Mouse (Mus musculus) forebrain, postnatal 0 days (tissue): ENCODE measurements around the gene Col6a2. TPM values are rescaled to one million over a fixed set of nuclear protein-coding genes. Genes with fewer than 3 reads are reported as not detected.

Experiments used
- ATAC-seq: fragments of 200-750 bp; cut with Nextera tagmentation; 2 replicates; pipeline ENCODE4 v1.8.0; 2017; ENCODE audit warnings: mild to moderate bottlenecking, moderate library complexity
- DNase-seq: peaks from one replicate; pipeline ENCODE4 v3.0.0-alpha.2; 2015
- H3K27ac ChIP-seq: fragments of 300-500 bp; sonication (generic); 2 replicates; pipeline ENCODE4 v1.5.1; 2014; ENCODE audit warnings: low read depth, mild to moderate bottlenecking, antibody characterized with exemption, low read length, moderate library complexity, mixed read lengths
- H3K27me3 ChIP-seq: fragments of 300-500 bp; sonication (generic); 2 replicates; pipeline ENCODE4 v1.6.1; 2014; ENCODE audit warnings: mild to moderate bottlenecking, low read length, mixed read lengths; ENCODE audit not compliant: insufficient read depth
- H3K36me3 ChIP-seq: fragments of 300-500 bp; sonication (generic); 2 replicates; pipeline ENCODE4 v1.6.1; 2014; ENCODE audit warnings: mild to moderate bottlenecking, moderate library complexity; ENCODE audit not compliant: insufficient read depth
- H3K4me1 ChIP-seq: fragments of 300-500 bp; sonication (generic); 2 replicates; pipeline ENCODE4 v1.6.1; 2014; ENCODE audit warnings: antibody characterized with exemption; ENCODE audit not compliant: insufficient read depth
- H3K4me2 ChIP-seq: fragments of 300-500 bp; sonication (generic); 2 replicates; pipeline ENCODE4 v1.6.1; 2014; ENCODE audit warnings: low read depth, mild to moderate bottlenecking, moderate library complexity
- H3K4me3 ChIP-seq: fragments of 300-500 bp; sonication (generic); 2 replicates; pipeline ENCODE4 v1.5.1; 2014; ENCODE audit warnings: low read depth, low read length, mixed read lengths
- H3K9ac ChIP-seq: fragments of 300-500 bp; sonication (generic); 2 replicates; pipeline ENCODE4 v1.6.1; 2014; ENCODE audit warnings: mild to moderate bottlenecking
- H3K9me3 ChIP-seq: fragments of 300-500 bp; sonication (generic); 2 replicates; pipeline ENCODE4 v1.6.1; 2016; ENCODE audit warnings: low read length
- CTCF ChIP-seq: sonication (generic); IDR thresholded peaks from 2 replicates; pipeline ENCODE4 v1.5.1; 2016; ENCODE audit warnings: antibody characterized with exemption, control low read depth, low read depth
- WGBS: fragments of 180-500 bp; shearing (Covaris S2); extraction: QIAGEN DNeasy Blood & Tissue Kit; methylation state at CpG from one replicate; pipeline ENCODE4 v1.1.7; 2014; 5-methylcytosine and 5-hydroxymethylcytosine counted together
- polyA plus RNA-seq: library from polyadenylated mRNA; unstranded; fragments of >200 nt; fragmentation: Nextera tagmentation; extraction: Ambion mirVana; gene quantifications from 2 replicates; pipeline ENCODE4 v1.2.1, GENCODE M21; 2015
- total RNA-seq: library from RNA; depleted of rRNA; stranded (reverse); fragments of >200 nt; gene quantifications from 2 replicates; pipeline ENCODE4 v1.2.3, GENCODE M21; 2014

Col6a2 gene
- total and polyA plus RNA-seq, 2 experiments from 2014 or later, result 11.6 to 21.5 TPM

DNA sequence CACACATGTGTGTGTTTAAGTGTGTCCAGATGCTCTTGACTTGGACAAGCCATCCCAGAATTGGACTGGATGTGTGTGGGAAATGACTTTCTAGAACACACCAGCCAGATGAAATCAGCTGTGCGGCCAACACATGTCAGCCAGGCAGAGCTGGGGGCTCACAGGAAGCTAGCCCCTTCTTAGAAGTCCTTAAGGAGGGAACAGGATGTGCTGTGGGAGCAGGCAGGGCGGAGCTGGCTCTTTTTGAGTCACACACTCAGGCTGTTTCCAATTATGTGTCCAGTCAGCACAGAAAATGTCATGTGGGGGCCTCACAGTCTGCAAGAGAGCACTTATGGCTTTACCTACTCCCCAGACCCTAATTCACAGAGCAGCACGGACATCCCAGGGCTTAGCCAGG is 12.6 kb upstream of the Col6a2 start:
- no peak for ATAC-seq
- WGBS, result 77% methylated on average over 3 of the region's 3 CpGs
- no peaks in the 10 kb centered on the region for H3K9me3 ChIP-seq
- no peak overlapping the region for H3K9ac ChIP-seq
- no peaks in the 10 kb centered on the region for H3K27me3 ChIP-seq
- no peak overlapping the region for H3K4me2 ChIP-seq
- TF ChIP-seq CTCF, result no peak
- no peaks in the 10 kb centered on the region for H3K4me1 ChIP-seq
- DNase-seq, result no peak
- H3K27ac ChIP-seq, result no peak overlapping the region
- H3K36me3 ChIP-seq, result no peaks in the 10 kb centered on the region
- no peak overlapping the region for H3K4me3 ChIP-seq

DNA sequence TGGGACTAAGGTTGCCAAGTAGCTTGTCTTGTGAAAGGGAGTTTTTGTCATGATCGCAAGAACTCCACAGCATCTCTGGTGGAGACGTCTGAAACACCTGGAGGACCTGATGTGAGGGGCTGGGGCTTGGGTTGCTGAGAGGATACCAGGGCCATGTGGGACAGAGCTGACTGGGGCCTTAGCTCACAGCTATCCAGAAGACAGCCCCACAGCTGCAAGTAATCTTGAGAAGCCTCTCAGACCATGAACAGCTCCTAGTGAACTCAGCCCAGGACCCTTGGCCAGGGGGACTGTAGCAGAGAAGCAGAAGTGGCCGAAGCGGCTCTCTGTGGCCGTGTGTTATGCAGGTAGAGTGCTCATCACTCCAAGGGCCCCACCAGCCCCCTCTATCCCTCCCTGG is 11.2 kb upstream of the Col6a2 start:
- no peaks in the 10 kb centered on the region for H3K27me3 ChIP-seq
- H3K9ac ChIP-seq, result no peak overlapping the region
- H3K9me3 ChIP-seq, result no peaks in the 10 kb centered on the region
- no peaks in the 10 kb centered on the region for H3K4me1 ChIP-seq
- no peak for DNase-seq
- WGBS, result 76% methylated on average over 5 of the region's 5 CpGs
- H3K27ac ChIP-seq, result no peak overlapping the region
- H3K4me2 ChIP-seq, result no peak overlapping the region
- no peak for ATAC-seq
- no peak overlapping the region for H3K4me3 ChIP-seq
- TF ChIP-seq CTCF, result no peak
- H3K36me3 ChIP-seq, result no peaks in the 10 kb centered on the region

DNA sequence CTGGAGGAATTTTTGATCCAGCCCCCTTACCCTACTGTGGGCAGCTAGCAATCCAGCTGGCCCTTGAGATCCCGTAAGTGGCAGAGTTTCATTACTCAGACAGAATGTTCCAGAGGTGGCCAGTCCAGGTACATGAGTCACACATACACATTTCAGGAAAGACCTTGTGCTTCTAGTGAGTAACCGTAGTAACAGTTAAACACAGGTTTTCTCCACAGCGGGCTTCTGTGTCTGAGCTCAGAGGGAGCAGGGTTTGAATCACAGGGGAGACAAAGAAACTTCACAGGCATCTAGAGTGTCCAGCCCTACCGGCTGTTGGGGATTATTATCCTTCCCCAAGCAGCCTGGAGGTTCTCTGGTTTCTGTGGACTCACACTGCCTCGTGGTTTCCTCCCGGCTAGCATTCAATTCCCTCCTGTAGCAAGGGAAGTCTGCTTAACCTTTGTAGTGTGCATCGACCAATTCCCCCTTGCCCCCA is 10.7 kb upstream of the Col6a2 start:
- H3K4me2 ChIP-seq, result no peak overlapping the region
- H3K27ac ChIP-seq, result no peak overlapping the region
- no peak for ATAC-seq
- 37% methylated on average over 7 of the region's 7 CpGs for WGBS
- no peak overlapping the region for H3K9ac ChIP-seq
- no peak for TF ChIP-seq CTCF
- H3K9me3 ChIP-seq, result no peaks in the 10 kb centered on the region
- H3K4me1 ChIP-seq, result no peaks in the 10 kb centered on the region
- DNase-seq, result no peak
- H3K4me3 ChIP-seq, result no peak overlapping the region
- H3K27me3 ChIP-seq, result no peaks in the 10 kb centered on the region
- H3K36me3 ChIP-seq, result no peaks in the 10 kb centered on the region

DNA sequence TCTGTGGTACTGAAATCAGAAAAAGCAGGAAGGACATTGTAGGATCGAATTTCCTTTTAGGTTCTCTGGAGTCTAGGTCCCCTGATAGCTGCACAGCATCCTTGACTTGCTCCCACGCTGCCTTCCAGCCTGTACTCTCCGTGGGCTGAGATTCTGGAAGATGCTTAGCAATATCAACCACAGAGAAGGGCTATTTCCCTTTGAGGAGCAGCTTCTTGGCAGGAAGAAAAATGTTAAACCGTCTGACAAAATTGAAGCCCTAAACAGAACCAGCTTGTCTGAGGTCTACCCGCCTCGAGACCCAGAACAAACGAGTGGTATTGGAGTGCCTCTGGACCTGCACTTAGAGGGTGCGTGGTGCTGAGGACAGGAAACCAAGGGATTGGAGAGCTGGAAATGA is 9.2 kb upstream of the Col6a2 start:
- 83% methylated on average over 8 of the region's 8 CpGs for WGBS
- Histone ChIP-seq H3K9me3 (no peaks in the 10 kb centered on the region), H3K36me3 (no peaks in the 10 kb centered on the region), H3K4me2 (no peak overlapping the region), H3K27ac (no peak overlapping the region), H3K27me3 (no peaks in the 10 kb centered on the region), H3K9ac (no peak overlapping the region), H3K4me3 (no peak overlapping the region), H3K4me1 (no peaks in the 10 kb centered on the region)
- no peak for ATAC-seq
- DNase-seq, result no peak
- TF ChIP-seq CTCF, result no peak

DNA sequence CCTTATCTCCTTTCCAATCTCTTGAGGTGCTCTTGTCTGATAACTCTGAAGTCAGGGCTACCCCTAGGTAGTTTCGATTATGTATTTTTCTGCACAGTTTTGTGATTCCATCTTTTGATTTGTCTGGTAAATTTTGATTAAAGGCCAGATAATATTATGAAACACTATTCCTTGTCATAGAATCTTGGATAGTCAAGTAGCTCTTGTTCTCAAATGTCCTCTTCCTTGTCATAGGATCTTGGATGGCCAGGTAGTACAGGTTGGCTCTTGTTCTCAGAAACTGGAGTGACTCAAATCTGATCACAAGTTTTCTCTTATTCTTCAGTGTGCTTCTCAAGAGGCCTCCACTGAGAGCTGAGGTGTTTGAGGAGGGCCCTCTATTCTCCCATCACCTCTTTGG is 7.2 kb upstream of the Col6a2 start:
- Histone ChIP-seq H3K4me1 (no peaks in the 10 kb centered on the region), H3K4me2 (no peak overlapping the region), H3K9me3 (no peaks in the 10 kb centered on the region), H3K27ac (no peak overlapping the region), H3K36me3 (no peaks in the 10 kb centered on the region), H3K9ac (no peak overlapping the region), H3K4me3 (no peak overlapping the region), H3K27me3 (no peaks in the 10 kb centered on the region)
- DNase-seq (no peak), ATAC-seq (no peak)
- WGBS, result 83% methylated on average over 1 of the region's 1 CpGs
- TF ChIP-seq CTCF, result no peak

DNA sequence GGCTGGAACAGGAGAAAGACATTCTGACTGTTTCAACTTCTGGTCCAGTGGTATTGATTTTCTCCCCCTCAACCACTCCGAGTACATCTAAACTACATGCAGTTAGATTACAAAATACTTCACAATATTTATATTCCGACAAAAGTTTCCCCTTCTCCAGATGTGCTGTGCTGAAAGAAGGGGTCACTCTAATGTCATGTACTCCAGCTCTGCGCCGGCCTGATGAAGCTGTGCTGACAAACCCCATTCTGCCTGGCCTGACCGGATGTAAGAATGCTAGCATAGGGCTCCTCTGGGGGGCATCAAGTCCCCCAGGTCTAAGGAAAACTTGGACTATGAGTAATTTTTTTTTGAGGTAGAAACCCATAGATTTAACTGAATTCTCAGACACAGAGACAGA is 4.3 kb upstream of the Col6a2 start:
- Histone ChIP-seq H3K4me1 (no peaks in the 10 kb centered on the region), H3K9me3 (no peaks in the 10 kb centered on the region), H3K9ac (no peak overlapping the region), H3K27me3 (no peaks in the 10 kb centered on the region), H3K4me3 (no peak overlapping the region), H3K36me3 (no peaks in the 10 kb centered on the region), H3K27ac (no peak overlapping the region), H3K4me2 (no peak overlapping the region)
- ATAC-seq (no peak), DNase-seq (no peak)
- TF ChIP-seq CTCF, result no peak
- WGBS, result 93% methylated on average over 5 of the region's 5 CpGs

DNA sequence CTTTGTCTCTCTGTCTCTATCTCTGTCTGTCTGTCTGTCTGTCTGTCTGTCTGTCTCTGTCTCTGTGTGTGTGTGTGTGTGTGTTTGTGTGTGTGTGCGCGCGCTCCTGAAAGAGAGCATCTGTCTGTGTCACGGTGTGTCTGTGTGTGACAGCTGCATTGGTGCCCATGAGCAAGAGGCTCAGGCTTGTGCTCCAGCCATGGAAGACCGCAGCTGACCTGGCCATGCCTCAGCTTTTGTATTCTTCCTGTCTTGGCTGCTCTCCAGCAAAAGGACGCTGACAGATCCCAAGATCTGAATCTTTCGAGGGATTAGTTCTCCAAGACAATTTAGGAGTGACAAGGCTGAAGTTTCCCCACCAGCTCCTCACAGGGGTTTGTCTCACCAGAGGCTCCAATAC is 1.5 kb upstream of the Col6a2 start:
- no peak for DNase-seq
- 63% methylated on average over 7 of the region's 7 CpGs for WGBS

DNA sequence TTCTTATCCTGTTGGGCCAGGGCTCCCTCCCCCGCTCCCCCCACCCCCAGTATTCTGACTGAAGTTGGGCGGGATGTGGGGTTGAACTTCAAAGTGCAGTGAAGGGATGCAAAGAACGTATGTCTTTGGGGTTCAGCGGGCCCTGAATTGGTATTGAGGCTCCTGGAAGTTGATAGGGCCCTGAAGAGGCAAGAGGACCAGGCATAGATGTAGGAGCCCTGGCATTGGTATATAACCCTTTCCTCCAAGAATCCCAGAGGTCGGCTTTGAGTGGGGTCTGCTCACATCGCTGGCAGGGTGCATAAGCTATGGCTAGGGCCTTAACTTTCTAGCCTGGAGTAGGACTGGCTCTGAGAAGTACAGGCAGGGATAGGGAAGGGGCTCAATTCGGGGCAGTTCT is 304 bp upstream of the Col6a2 start:
- no peak for DNase-seq
- Histone ChIP-seq H3K4me3 (0 out of 2 replicates have a peak overlapping the region, but pooled peaks have one; percentile 22), H3K9ac (no peak overlapping the region)

More for the DNA sequence above, 1.5 kb upstream of the Col6a2 start:
- Histone ChIP-seq H3K36me3 (no peaks in the 10 kb centered on the region), H3K27ac (no peak overlapping the region), H3K27me3 (no peaks in the 10 kb centered on the region), H3K4me2 (no peak overlapping the region), H3K9ac (no peak overlapping the region), H3K4me3 (no peak overlapping the region), H3K9me3 (no peaks in the 10 kb centered on the region), H3K4me1 (no peaks in the 10 kb centered on the region)
- no peak for TF ChIP-seq CTCF
- no peak for ATAC-seq

More for the DNA sequence above, 304 bp upstream of the Col6a2 start:
- no peak for TF ChIP-seq CTCF
- no peak for ATAC-seq
- no peaks in the 10 kb centered on the region for H3K27me3 ChIP-seq
- H3K4me1 ChIP-seq, result no peaks in the 10 kb centered on the region
- no peaks in the 10 kb centered on the region for H3K9me3 ChIP-seq
- H3K36me3 ChIP-seq, result no peaks in the 10 kb centered on the region
- peak overlapping the region; percentile 48 for H3K4me2 ChIP-seq
- 23% methylated on average over 7 of the region's 7 CpGs for WGBS
- H3K27ac ChIP-seq, result no peak overlapping the region
